Mouse (Mus musculus) embryonic facial prominence, embryonic 14.5 days (tissue): ENCODE results near the gene Layn. TPM values are rescaled to one million over a fixed set of nuclear protein-coding genes. Genes with fewer than 3 reads are reported as not detected.

ENCODE experiments used
- ATAC-seq: fragments of 200-750 bp; cut with Nextera tagmentation; 2 replicates; pipeline ENCODE4 v1.8.0; 2017; ENCODE audit warnings: low read depth, moderate number of reproducible peaks, moderate TSS enrichment
- DNase-seq: peaks from one replicate; pipeline ENCODE4 v3.0.0-alpha.2; 2015; ENCODE audit warnings: low spot score
- H3K27ac ChIP-seq: fragments of 300-500 bp; sonication (generic); replicated peaks from 2 replicates; pipeline ENCODE4 v1.5.1; 2014; ENCODE audit warnings: low read depth, mild to moderate bottlenecking, low read length, moderate library complexity
- H3K27me3 ChIP-seq: fragments of 300-500 bp; sonication (generic); replicated peaks from 2 replicates; pipeline ENCODE4 v1.6.1; 2014; ENCODE audit warnings: low read length; ENCODE audit not compliant: control insufficient read depth, insufficient read depth
- H3K36me3 ChIP-seq: fragments of 300-500 bp; sonication (generic); 2 replicates; pipeline ENCODE4 v1.6.1; 2014; ENCODE audit warnings: low read length, mixed read lengths; ENCODE audit not compliant: control insufficient read depth, insufficient read depth
- H3K4me1 ChIP-seq: fragments of 300-500 bp; sonication (generic); 2 replicates; pipeline ENCODE4 v1.6.1; 2014; ENCODE audit warnings: antibody characterized with exemption, low read length; ENCODE audit not compliant: control insufficient read depth, insufficient read depth
- H3K4me2 ChIP-seq: fragments of 300-500 bp; sonication (generic); 2 replicates; pipeline ENCODE4 v1.6.1; 2014; ENCODE audit warnings: low read depth, mild to moderate bottlenecking, low read length, moderate library complexity, mixed read lengths
- H3K4me3 ChIP-seq: fragments of 300-500 bp; sonication (generic); 2 replicates; pipeline ENCODE4 v1.5.1; 2014; ENCODE audit warnings: low read depth, mild to moderate bottlenecking, low read length
- H3K9ac ChIP-seq: fragments of 300-500 bp; sonication (generic); 2 replicates; pipeline ENCODE4 v1.6.1; 2014; ENCODE audit warnings: low read depth, mild to moderate bottlenecking, low read length, moderate library complexity, mixed read lengths
- H3K9me3 ChIP-seq: fragments of 300-500 bp; sonication (generic); 2 replicates; pipeline ENCODE4 v1.6.1; 2016; ENCODE audit warnings: low read length; ENCODE audit not compliant: control insufficient read depth
- WGBS: fragments of 180-500 bp; shearing (Covaris S2); extraction: QIAGEN DNeasy Blood & Tissue Kit; methylation state at CpG from one replicate; pipeline ENCODE4 v1.1.7; 2014; 5-methylcytosine and 5-hydroxymethylcytosine counted together
- microRNA counts: library from miRNA; unstranded; fragments of <30 nt; microRNA quantifications from one replicate; lab custom pipeline; 2017
- microRNA-seq: library from miRNA; unstranded; fragments of <30 nt; microRNA quantifications from one replicate; pipeline ENCODE4, GENCODE M21; 2016; ENCODE audit warnings: borderline number of aligned reads
- polyA plus RNA-seq: library from polyadenylated mRNA; unstranded; fragments of >200 nt; fragmentation: Nextera tagmentation; extraction: Ambion mirVana; gene quantifications from 2 replicates; pipeline ENCODE4 v1.2.1, GENCODE M21; 2014

The Layn gene
- polyA plus RNA-seq, 1 experiment from 2014 or later = 6.0 TPM

DNA sequence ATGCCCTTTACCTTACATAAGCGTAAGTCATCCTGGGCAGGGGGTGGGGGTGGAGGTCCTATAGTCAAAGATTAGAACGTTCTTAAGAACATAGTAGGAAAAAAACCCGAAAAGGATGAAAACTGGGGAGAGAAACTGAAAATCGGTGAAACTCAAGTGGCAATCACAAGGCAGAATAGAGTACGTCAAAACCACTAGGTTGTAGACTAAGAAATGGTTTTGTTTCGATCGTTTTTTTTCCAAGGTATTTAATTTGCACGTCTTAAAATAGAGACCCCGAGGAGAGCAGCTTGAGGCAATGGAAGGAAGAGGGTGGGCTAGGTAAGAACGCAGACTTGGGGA is 69.2 kb downstream of the Layn start:
- no peaks in the 10 kb centered on the region for H3K9me3 ChIP-seq
- WGBS = 9% methylated on average over 10 of the region's 10 CpGs
- no peak for DNase-seq
- peak overlapping the region; percentile 72 for H3K4me3 ChIP-seq
- no peak for ATAC-seq
- peak overlapping the region; percentile 89 for H3K4me2 ChIP-seq
- no peaks in the 10 kb centered on the region for H3K36me3 ChIP-seq
- no peak overlapping the region for H3K27ac ChIP-seq
- peaks cover 13% of the 10 kb centered on the region for H3K4me1 ChIP-seq
- no peaks in the 10 kb centered on the region for H3K27me3 ChIP-seq
- peak overlapping the region; percentile 92 for H3K9ac ChIP-seq

GRCm38 (mm10) chr9:51006846-51007245 is 70.0 kb downstream of the Layn start:
- Histone ChIP-seq H3K27ac (no peak overlapping the region), H3K4me2 (peak overlapping the region; percentile 89; the same call in 1 of the 2 replicates), H3K4me1 (peaks cover 13% of the 10 kb centered on the region), H3K9ac (no peak overlapping the region), H3K27me3 (no peaks in the 10 kb centered on the region), H3K4me3 (no peak overlapping the region), H3K9me3 (no peaks in the 10 kb centered on the region), H3K36me3 (no peaks in the 10 kb centered on the region)
- DNase-seq = peak; percentile 80
- WGBS = 2% methylated on average over 4 of the region's 4 CpGs
- no peak for ATAC-seq

MicroRNA genes within 50 kb of the gene (microRNA counts, 519-probe panel; counts per million panel counts)
- microRNA mmu-miR-34b-3p (lab: Ali Mortazavi, UCI) = 2,151 counts per million, percentile 26 among the panel's probes with 10 or more counts
- 2,325 counts per million, percentile 40 among the panel's probes with 10 or more counts for microRNA mmu-miR-34b-5p (lab: Ali Mortazavi, UCI)
- microRNA mmu-miR-34c (lab: Ali Mortazavi, UCI) = 3,404 counts per million, percentile 80 among the panel's probes with 10 or more counts

Small RNA genes within 50 kb of the gene (microRNA-seq; reads per million reads assigned to microRNA genes)
- gene Mir34b (27.7 reads per million, percentile 37 among the genes with 10 or more reads in this experiment), gene Mir34c (758 reads per million, percentile 72 among the genes with 10 or more reads in this experiment)

Other genes with a start within 250 kb of the Layn start
- 55.7 and 60.0 TPM in 2 replicates for gene Ppp2r1b, start 231.8 kb downstream of the Layn start, polyA plus RNA-seq
- 13.8 and 15.8 TPM in 2 replicates for gene Sik2, start 68.0 kb downstream of the Layn start, polyA plus RNA-seq
- 0.31 and 0.39 TPM in 2 replicates for gene Btg4, start 16.2 kb downstream of the Layn start, polyA plus RNA-seq
- gene 4833427G06Rik, start 25.0 kb upstream of the Layn start, polyA plus RNA-seq = 0.93 and 5.0 TPM in 2 replicates
- gene Gm32742, start 88.4 kb upstream of the Layn start, polyA plus RNA-seq = 0.07 and 0.08 TPM in 2 replicates
- 0.10 TPM in 1 of 2 replicates, not detected in the other for gene Pou2af1, start 136.6 kb upstream of the Layn start, polyA plus RNA-seq
- 4.0 and 4.3 TPM in 2 replicates for gene Colca2, start 201.5 kb upstream of the Layn start, polyA plus RNA-seq